Mouse (Mus musculus) granulocyte monocyte progenitor cell, adult 5-6 weeks (primary cell): ENCODE measurements around the gene Hsf2bp. TPM values are rescaled to one million over a fixed set of nuclear protein-coding genes. Genes with fewer than 3 reads are reported as not detected.

ENCODE experiments used
- ATAC-seq: replicated peaks from 2 replicates; pipeline ENCODE4 v1.8.0; 2016; ENCODE audit warnings: mild to moderate bottlenecking, moderate TSS enrichment, inconsistent platforms; ENCODE audit not compliant: poor library complexity, severe bottlenecking
- total RNA-seq, 2 experiments: library from RNA; stranded (forward) in 1 of 2; stranded (reverse) in 1 of 2; fragments of 200-712, 200-1000 nt in 1 of 2; fragments of >200 nt in 1 of 2; fragmentation: Nextera tagmentation in 1 of 2; gene quantifications; 2 replicates each; pipeline ENCODE4 v1.2.3; 2014 to 2017

Hsf2bp gene
- total RNA-seq, 2 experiments from 2014 or later: not detected

DNA sequence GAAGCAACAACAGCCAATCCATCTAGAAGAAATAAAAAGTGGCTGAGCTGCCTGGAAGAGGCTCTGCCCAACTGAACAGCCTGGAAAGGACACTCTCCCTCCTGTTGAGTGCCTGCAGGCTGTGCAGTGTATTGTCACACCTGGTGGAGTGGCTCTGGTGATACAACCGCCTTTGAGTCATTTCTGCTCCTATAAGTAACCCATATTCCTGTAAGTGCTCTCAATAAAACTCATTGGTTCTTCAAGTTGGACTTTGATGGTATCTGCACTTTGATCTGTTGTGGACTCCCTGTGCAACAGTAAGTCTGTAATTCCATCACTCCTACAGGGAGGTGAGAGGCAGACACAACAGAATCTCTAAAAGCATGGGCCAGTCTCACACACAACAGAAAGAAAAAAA lies 42.8 kb downstream of the Hsf2bp start:
- ATAC-seq: no peak

DNA sequence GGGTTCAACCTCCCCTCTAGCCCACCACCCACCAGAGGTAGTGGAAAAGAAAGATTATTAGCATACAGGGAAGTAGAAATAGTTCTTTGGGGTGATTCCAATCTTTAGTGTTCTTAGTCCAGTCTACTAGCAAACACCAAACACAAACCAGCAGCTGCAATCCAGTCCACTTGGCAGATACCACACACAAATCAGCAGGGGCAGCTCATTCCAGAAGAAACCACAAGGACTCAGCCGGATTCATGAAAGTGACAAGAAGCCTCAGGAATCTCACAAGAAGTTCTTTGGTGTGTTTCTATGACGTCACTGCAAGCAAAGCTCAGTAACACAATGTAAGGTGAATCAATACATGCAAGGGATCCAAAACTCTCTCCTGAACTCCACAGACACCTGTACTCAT lies 44.1 kb downstream of the Hsf2bp start:
- no peak for ATAC-seq

GRCm38 (mm10) chr17:31989035-31989434 lies 47.1 kb downstream of the Hsf2bp start:
- no peak for ATAC-seq

DNA sequence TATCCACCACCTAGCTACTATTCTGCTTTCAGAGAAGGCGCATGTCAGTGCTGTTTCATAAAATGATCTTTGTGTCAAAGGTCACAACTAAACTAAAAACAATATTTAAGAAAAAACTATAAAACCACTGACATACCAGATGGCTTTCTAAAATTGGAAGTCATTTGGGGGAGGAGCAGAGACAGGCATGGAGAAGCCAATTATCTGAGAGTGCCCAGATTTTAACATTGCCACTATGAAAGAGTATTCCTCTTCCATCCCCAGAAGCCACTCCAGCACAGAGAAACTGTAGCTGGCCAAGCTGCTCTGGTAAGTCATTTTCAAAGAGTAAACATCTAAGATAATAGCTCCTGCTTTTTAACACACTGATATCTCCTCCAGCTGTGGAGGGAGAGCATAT lies 49.2 kb downstream of the Hsf2bp start:
- ATAC-seq: no peak

GRCm38 (mm10) chr17:31983491-31983890 lies 52.7 kb downstream of the Hsf2bp start:
- ATAC-seq: no peak

DNA sequence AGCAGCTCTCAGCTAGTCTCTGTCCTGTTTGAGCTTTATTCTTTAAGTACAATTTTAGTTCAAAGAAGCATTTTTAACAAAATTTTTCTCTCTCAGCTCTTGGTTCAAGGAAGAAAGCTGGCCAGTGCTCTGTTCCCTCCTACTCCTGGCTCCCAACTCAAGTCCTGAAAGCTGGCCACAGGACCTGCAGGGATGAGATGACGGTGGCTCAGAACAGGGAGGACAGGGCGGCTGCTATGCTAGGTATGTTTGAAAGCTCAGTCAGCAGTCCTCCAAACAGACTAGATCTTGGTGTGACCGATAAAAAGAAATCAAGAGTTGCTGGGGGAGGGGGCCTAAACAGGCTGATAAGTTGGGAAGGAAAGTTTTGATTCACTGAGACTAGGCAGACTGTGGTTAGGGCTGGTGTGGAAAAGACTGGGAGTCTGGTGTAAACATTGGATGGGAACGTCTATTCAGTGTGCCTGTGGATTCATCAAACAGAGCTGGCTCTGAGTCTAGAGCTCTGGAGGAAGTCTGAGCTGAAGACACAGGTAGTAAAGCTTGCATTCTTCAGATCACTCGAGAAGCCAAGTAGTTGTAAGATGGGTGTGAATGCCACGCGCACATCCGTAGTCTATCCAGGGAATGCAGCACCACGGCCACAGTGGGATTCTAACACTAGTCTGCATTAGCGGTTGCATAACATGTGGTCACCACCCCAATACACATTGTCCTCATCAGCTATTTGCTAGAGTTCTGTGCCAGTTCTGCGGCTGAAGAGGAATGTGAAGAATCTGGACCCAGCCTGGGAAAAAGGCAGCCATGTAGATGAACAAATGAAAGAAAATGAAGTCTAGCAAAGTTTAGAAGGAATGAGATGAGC lies 53.6 kb downstream of the Hsf2bp start:
- ATAC-seq: no peak

DNA sequence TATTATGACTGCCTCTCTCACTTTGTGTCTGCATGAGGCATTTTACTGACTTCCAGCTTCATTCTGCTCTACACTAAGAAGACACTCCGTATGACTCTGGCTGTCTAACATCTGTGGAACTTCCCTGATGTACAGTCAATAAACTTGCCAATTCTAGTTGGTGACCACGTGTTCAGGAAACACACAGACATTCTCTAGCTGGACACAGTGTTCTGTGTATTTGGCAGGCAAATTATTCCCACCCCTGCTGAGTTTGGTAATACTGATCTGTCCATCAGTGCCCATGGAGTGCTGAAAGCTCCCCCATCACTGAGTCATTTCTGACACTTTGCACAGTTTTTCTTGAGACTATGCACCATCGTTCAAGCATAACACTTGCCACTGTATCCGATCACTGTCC lies 56.3 kb downstream of the Hsf2bp start:
- no peak for ATAC-seq

DNA sequence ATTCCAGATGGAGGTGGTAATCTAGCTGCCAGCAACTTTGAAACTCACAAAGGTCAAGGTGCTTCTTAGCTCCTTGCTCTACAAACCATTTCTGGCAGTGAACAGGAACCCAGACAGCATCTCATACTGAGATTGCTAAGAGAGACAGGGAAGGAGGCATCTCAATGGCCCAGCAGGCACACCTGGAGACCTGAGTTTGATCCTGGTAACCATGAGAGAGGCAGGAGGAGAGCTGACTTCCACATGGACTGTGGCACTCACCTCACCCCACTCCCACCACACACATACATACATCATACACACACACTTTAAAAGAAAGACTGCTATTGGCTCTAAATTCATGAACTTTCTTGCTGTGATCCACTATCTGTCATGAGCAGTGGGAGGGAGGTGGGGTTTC lies 59.0 kb downstream of the Hsf2bp start:
- no peak for ATAC-seq

GRCm38 (mm10) chr17:31976501-31976900 lies 59.6 kb downstream of the Hsf2bp start:
- ATAC-seq: no peak

- ATAC-seq: peak; percentile 74
Measured at GRCm38 (mm10) chr17:31974694-31975093, 61.5 kb downstream of the Hsf2bp start.

DNA sequence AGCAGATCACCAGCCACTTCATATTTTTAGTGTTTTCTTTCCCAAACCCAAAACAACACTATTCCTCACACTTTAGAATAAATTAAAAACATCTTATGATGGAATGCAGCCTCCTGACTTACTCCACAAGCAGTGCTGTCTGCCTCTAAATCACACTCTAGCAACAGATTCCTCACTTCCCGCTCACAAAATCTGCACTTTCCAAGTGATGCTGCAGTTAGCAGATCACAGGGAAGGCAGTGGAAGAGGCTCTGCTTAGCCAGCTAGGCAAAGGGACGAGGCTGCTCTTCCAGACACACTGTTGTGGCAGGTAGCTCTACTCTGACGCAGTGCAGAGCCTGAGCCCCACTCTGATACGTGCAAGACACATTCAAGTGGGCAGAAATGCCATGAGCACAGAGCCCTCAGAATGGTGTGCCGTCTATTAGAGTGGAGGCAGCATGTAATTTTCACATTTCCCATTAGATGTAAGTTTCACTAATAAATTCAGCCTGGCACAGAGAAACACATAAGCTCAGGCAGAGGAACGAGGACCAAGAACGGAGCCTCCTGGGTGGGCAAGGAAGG lies 62.4 kb downstream of the Hsf2bp start:
- ATAC-seq: no peak

DNA sequence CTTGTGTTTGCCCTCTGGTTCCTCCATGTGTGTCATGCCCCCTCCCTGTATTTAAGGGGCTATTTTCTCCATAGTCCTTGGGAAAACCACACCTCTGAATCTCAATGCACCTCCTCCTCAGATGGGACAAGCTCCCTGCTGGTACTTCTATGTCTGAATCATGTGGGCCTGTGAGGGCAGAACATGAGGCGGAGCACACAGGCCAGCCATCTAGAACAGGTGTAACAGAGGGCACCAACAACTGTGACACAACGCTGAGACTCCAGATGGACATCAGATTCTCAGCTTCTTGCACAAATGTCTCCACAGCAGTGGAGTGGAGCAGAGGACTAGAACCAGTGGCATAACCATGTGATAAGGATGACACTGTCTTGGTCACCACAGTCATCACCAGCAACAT lies 65.3 kb downstream of the Hsf2bp start:
- ATAC-seq: no peak

- ATAC-seq: peak; percentile 62
Measured at GRCm38 (mm10) chr17:31968801-31969200, 67.3 kb downstream of the Hsf2bp start.

DNA sequence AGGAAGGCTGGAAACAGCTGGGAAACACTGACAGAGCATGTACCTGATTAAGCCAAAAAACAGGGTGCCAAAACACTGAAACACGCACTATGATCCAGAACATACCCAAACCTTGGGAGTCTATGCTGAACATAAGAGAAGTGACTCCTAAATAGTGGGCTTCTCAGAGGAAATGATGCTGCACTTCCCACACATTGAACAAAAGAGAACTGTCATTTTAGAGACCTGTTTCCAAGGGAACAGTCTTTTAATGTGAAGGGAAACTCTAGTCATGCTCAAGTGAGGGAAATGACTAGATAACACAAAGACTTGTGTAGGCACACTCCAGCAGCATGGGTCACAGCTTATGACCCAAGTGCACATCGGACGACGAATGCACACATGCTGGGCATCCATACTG lies 68.8 kb downstream of the Hsf2bp start:
- ATAC-seq: peak; percentile 80

GRCm38 (mm10) chr17:31966566-31966965 lies 69.6 kb downstream of the Hsf2bp start:
- no peak for ATAC-seq

- no peak for ATAC-seq
Measured at GRCm38 (mm10) chr17:31965623-31966022, 70.5 kb downstream of the Hsf2bp start.

GRCm38 (mm10) chr17:31962930-31963329 lies 73.2 kb downstream of the Hsf2bp start:
- no peak for ATAC-seq

DNA sequence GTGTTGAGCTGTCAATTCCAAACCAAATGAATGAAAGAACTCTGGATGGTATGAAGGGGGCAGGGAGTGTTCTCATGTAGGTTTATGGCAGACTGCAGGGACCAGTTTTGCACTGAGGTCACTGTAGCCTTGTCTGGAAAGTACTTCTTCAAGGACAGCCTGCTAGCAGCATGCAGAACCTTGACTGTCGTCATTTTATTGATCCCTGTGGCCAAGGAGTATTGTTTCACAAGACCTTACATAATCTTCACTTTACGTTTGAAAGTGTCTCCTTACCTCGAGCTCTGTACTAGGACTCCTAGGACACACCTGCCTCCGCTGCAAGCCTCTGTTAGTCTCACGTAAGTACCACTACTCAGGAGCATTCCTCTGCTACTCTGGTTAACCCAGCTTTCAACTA lies 73.9 kb downstream of the Hsf2bp start:
- ATAC-seq: no peak

DNA sequence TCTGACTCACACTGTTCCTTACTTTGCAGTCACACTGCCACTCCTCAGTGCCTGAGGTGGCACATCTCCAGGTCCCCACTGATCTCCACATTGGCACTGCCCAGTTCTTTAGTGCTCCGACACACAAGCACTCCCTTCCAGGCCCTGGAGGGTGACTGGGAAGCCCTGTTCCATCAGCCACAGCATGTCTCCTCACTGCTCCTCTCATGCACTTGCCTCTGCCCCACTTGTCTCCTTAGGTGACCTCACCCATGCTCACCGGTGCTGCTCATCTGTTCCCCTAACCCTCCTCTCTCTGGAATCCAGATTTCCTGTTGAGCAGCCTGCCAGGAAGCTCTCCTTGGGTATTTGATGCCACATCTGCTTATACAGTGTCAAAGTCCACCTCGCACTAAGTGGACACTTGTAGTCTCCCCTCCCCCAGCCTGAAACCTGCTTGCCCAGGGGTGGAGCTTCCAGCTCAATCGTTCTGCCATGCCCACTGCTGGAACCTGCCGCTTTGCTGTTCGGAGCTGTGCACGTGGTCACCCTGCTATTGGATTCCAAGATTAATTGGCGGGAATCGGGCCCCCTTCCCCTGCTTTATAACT lies 81.5 kb downstream of the Hsf2bp start:
- ATAC-seq: no peak

GRCm38 (mm10) chr17:31949076-31949475 lies 87.1 kb downstream of the Hsf2bp start:
- ATAC-seq: no peak

DNA sequence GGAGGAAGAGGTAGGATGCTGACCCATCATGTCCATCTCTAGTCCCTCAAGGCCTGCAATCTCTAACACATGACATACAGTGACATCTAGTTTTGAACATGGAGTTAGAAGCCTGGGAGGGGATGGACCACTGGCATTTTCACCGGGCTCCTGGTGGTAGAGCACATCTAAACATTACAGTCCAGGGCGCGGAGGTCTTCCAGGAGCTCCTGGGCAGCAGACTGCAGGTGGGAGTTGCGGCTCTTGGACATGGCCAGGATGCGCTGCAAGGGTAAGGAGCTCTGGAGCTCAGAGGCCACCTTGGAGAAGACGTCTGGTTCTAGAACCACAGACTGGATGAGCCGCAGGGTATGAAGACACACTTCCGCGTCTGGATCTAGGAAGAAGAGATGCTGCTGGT lies 89.7 kb downstream of the Hsf2bp start:
- no peak for ATAC-seq
